Mouse (Mus musculus): Measurements from ENCODE around the gene Nxpe5. TPM values are rescaled to one million over a fixed set of nuclear protein-coding genes. Genes with fewer than 3 reads are reported as not detected.

Nxpe5 gene
- 0.40 TPM for polyA plus RNA-seq (2014; fragmentation: Illumina TruSeq; extraction: RNeasy Lipid Tissue Mini Kit (QIAGEN cat#74804); ENCODE audit: insufficient read depth, low read depth, low replicate concordance)

DNA sequence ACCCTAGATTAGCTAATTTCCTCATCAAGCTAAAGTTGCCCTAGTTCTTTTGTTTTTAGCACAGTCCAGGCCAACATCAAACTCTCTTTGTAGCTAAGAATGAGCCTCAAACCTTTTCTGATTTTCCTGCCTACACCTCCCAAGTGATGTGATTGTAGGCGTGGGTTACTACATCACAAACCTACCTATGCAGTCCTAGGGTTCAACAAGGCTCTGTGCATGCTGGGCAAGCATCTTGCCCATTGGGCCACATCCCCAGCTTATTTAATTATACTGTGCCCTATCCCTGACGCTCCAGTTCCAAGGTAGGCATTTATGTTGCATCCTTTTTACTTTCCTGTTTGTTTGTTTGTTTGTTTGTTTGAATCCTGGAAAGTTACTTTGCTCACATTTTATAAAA is at the start of gene Nxpe5:
Nxpe5 (plus strand) TSS at position 199 of the 400 bp plus-strand sequence.

GRCm38 (mm10) chr5:138186950-138187638 is 38.6 kb upstream of the Nxpe5 start, which contains the start of the genes Taf6 and Cnpy4:
Gene Taf6, minus strand, starts transcription at chr5:138187451.
Gene Cnpy4, plus strand, starts transcription at chr5:138187485.

GRCm38 (mm10) chr5:138193771-138194727 is 31.6 kb upstream of the Nxpe5 start, which contains the start of gene Mblac1:
Gene Mblac1, plus strand, starts transcription at chr5:138194314.

GRCm38 (mm10) chr5:138255353-138256093 is 29.8 kb downstream of the Nxpe5 start, which contains the start of gene Lamtor4:
Gene Lamtor4, plus strand, starts transcription at chr5:138255482.

DNA sequence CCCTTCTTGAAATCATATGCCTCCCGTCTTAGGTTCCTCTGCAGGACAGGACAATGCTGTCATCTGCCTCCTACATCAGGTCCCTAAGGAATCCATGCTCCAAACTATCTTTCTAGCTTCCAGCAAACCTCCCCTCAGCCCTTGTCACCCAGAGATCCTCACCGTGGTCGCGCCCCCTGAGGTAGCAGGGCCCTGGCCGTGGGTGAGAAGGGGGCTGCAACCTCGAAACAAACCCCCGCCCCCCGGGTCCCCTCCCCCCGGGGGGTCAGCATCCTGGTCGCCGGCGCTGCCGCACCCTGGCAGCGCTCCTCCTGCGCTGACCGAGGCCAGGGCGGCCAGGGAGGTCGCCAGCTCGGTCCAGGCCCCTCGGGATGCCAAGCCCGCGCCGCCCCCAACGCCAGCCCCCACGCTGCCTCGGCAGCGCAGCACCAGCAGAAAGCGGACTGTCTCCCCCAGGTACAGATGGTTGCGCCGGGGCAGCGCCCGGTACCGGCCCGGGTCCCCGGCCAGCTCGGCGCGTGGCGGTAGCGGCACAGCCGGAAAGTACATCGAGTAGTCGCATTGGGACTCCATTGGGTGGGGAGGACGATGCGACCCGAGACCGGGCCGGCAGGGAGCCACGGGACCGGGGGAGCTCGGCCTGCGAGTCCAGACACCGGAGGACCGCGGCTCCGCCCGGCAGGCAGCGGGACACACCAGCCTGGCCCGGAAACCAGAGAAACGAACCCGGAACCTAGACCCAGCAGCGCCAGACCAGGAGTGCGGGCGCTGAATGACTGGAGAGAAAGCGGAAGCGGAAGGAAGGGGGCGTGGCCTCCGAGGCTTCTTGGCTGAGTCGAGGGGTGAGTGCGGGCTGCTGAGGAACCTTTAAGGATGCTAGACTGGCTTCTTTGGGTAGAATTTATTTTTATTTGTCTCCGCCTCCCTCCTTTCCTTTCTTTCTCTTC is 37.8 kb downstream of the Nxpe5 start, which contains the start of gene BC037034:
BC037034 (minus strand) TSS at position 774 of the 947 bp plus-strand sequence.

GRCm38 (mm10) chr5:138272409-138272923 is 46.8 kb downstream of the Nxpe5 start, which contains the start of gene Gal3st4:
Gene Gal3st4, minus strand, starts transcription at chr5:138272840.

GRCm38 (mm10) chr5:138279585-138280424 is 54.1 kb downstream of the Nxpe5 start, which contains the start of the genes Gm43720, Gpc2 and Stag3:
Gene Gm43720, minus strand, starts transcription at chr5:138279958.
Gene Gpc2, minus strand, starts transcription at chr5:138280005.
Gene Stag3, plus strand, starts transcription at chr5:138280240.

Other genes starting within 250 kb of the Nxpe5 start
- gene Azgp1, start 244.4 kb upstream of the Nxpe5 start, polyA plus RNA-seq (2014; fragmentation: Illumina TruSeq; extraction: RNeasy Lipid Tissue Mini Kit (QIAGEN cat#74804); ENCODE audit: insufficient read depth, low read depth, low replicate concordance): 6.2 TPM
- not detected for gene Smok3a, start 204.6 kb upstream of the Nxpe5 start, polyA plus RNA-seq (2014; fragmentation: Illumina TruSeq; extraction: RNeasy Lipid Tissue Mini Kit (QIAGEN cat#74804); ENCODE audit: insufficient read depth, low read depth, low replicate concordance)
- gene Smok3b, start 204.5 kb upstream of the Nxpe5 start, polyA plus RNA-seq (2014; fragmentation: Illumina TruSeq; extraction: RNeasy Lipid Tissue Mini Kit (QIAGEN cat#74804); ENCODE audit: insufficient read depth, low read depth, low replicate concordance): not detected
- not detected for gene Smok3c, start 172.7 kb upstream of the Nxpe5 start, polyA plus RNA-seq (2014; fragmentation: Illumina TruSeq; extraction: RNeasy Lipid Tissue Mini Kit (QIAGEN cat#74804); ENCODE audit: insufficient read depth, low read depth, low replicate concordance)
- 5.0 TPM for gene Zkscan1, start 140.8 kb upstream of the Nxpe5 start, polyA plus RNA-seq (2014; fragmentation: Illumina TruSeq; extraction: RNeasy Lipid Tissue Mini Kit (QIAGEN cat#74804); ENCODE audit: insufficient read depth, low read depth, low replicate concordance)
- gene Zscan21, start 109.0 kb upstream of the Nxpe5 start, polyA plus RNA-seq (2014; fragmentation: Illumina TruSeq; extraction: RNeasy Lipid Tissue Mini Kit (QIAGEN cat#74804); ENCODE audit: insufficient read depth, low read depth, low replicate concordance): 15.8 TPM
- gene Zfp113, start 70.2 kb upstream of the Nxpe5 start, polyA plus RNA-seq (2014; fragmentation: Illumina TruSeq; extraction: RNeasy Lipid Tissue Mini Kit (QIAGEN cat#74804); ENCODE audit: insufficient read depth, low read depth, low replicate concordance): 2.2 TPM
- gene Cops6, start 64.8 kb upstream of the Nxpe5 start, polyA plus RNA-seq (2014; fragmentation: Illumina TruSeq; extraction: RNeasy Lipid Tissue Mini Kit (QIAGEN cat#74804); ENCODE audit: insufficient read depth, low read depth, low replicate concordance): 86.6 TPM
- gene Ap4m1, start 53.9 kb upstream of the Nxpe5 start, polyA plus RNA-seq (2014; fragmentation: Illumina TruSeq; extraction: RNeasy Lipid Tissue Mini Kit (QIAGEN cat#74804); ENCODE audit: insufficient read depth, low read depth, low replicate concordance): 9.1 TPM
- 18.9 TPM for gene Mcm7, start 53.5 kb upstream of the Nxpe5 start, polyA plus RNA-seq (2014; fragmentation: Illumina TruSeq; extraction: RNeasy Lipid Tissue Mini Kit (QIAGEN cat#74804); ENCODE audit: insufficient read depth, low read depth, low replicate concordance)
- 17.3 TPM for gene Taf6, start 38.4 kb upstream of the Nxpe5 start, polyA plus RNA-seq (2014; fragmentation: Illumina TruSeq; extraction: RNeasy Lipid Tissue Mini Kit (QIAGEN cat#74804); ENCODE audit: insufficient read depth, low read depth, low replicate concordance)
- 16.2 TPM for gene Cnpy4, start 38.4 kb upstream of the Nxpe5 start, polyA plus RNA-seq (2014; fragmentation: Illumina TruSeq; extraction: RNeasy Lipid Tissue Mini Kit (QIAGEN cat#74804); ENCODE audit: insufficient read depth, low read depth, low replicate concordance)
- gene Mblac1, start 31.6 kb upstream of the Nxpe5 start, polyA plus RNA-seq (2014; fragmentation: Illumina TruSeq; extraction: RNeasy Lipid Tissue Mini Kit (QIAGEN cat#74804); ENCODE audit: insufficient read depth, low read depth, low replicate concordance): 3.5 TPM
- gene Lamtor4, start 29.6 kb downstream of the Nxpe5 start, polyA plus RNA-seq (2014; fragmentation: Illumina TruSeq; extraction: RNeasy Lipid Tissue Mini Kit (QIAGEN cat#74804); ENCODE audit: insufficient read depth, low read depth, low replicate concordance): 84.6 TPM
- 12.5 TPM for gene BC037034, start 38.1 kb downstream of the Nxpe5 start, polyA plus RNA-seq (2014; fragmentation: Illumina TruSeq; extraction: RNeasy Lipid Tissue Mini Kit (QIAGEN cat#74804); ENCODE audit: insufficient read depth, low read depth, low replicate concordance)
- gene Gal3st4, start 46.9 kb downstream of the Nxpe5 start, polyA plus RNA-seq (2014; fragmentation: Illumina TruSeq; extraction: RNeasy Lipid Tissue Mini Kit (QIAGEN cat#74804); ENCODE audit: insufficient read depth, low read depth, low replicate concordance): 0.70 TPM
- gene Gm43720, start 54.1 kb downstream of the Nxpe5 start, polyA plus RNA-seq (2014; fragmentation: Illumina TruSeq; extraction: RNeasy Lipid Tissue Mini Kit (QIAGEN cat#74804); ENCODE audit: insufficient read depth, low read depth, low replicate concordance): not detected
- gene Gpc2, start 54.1 kb downstream of the Nxpe5 start, polyA plus RNA-seq (2014; fragmentation: Illumina TruSeq; extraction: RNeasy Lipid Tissue Mini Kit (QIAGEN cat#74804); ENCODE audit: insufficient read depth, low read depth, low replicate concordance): 0.81 TPM
- not detected for gene Stag3, start 54.3 kb downstream of the Nxpe5 start, polyA plus RNA-seq (2014; fragmentation: Illumina TruSeq; extraction: RNeasy Lipid Tissue Mini Kit (QIAGEN cat#74804); ENCODE audit: insufficient read depth, low read depth, low replicate concordance)
- gene Pvrig, start 116.1 kb downstream of the Nxpe5 start, polyA plus RNA-seq (2014; fragmentation: Illumina TruSeq; extraction: RNeasy Lipid Tissue Mini Kit (QIAGEN cat#74804); ENCODE audit: insufficient read depth, low read depth, low replicate concordance): 0.23 TPM
- 3.9 TPM for gene Zfp157, start 215.6 kb downstream of the Nxpe5 start, polyA plus RNA-seq (2014; fragmentation: Illumina TruSeq; extraction: RNeasy Lipid Tissue Mini Kit (QIAGEN cat#74804); ENCODE audit: insufficient read depth, low read depth, low replicate concordance)